8 mouse cellular contexts compared by ENCODE assay signal in genomic region chr7:131427331-131427730, GRCm38 (mm10).
"Had no signal": no experiment of that assay in that cellular context is flagged by ENCODE, and none has a peak within 500 bp of the region (broad histone marks: within the 10 kb centered on the region; RNA-seq: fewer than 3 reads in every experiment).

No protein-coding gene starts in this region.

- DNase-seq: liver, postnatal 0 days; lung, adult 2 months; lung, postnatal 14 days; lung, postnatal 36 days; right cerebral cortex, postnatal 14 days; thymus, adult 2 months; thymus, postnatal 25 days; thymus, postnatal 4 days had no signal
